Mouse (Mus musculus) hindbrain, postnatal 0 days (tissue): ENCODE measurements around the gene Srsf1. TPM values are rescaled to one million over a fixed set of nuclear protein-coding genes. Genes with fewer than 3 reads are reported as not detected.

Experiments
- ATAC-seq: fragments of 200-750 bp; cut with Nextera tagmentation; 2 replicates; pipeline ENCODE4 v1.8.0; 2017; ENCODE audit warnings: mild to moderate bottlenecking, moderate TSS enrichment, moderate library complexity
- DNase-seq: peaks from one replicate; pipeline ENCODE4 v3.0.0-alpha.2; 2015; ENCODE audit warnings: low spot score
- H3K27ac ChIP-seq: fragments of 300-500 bp; sonication (generic); 2 replicates; pipeline ENCODE4 v1.5.1; 2014; ENCODE audit warnings: mild to moderate bottlenecking
- H3K27me3 ChIP-seq: fragments of 300-500 bp; sonication (generic); 2 replicates; pipeline ENCODE4 v1.6.1; 2014; ENCODE audit warnings: low read length, mixed read lengths; ENCODE audit not compliant: insufficient read depth
- H3K36me3 ChIP-seq: fragments of 300-500 bp; sonication (generic); 2 replicates; pipeline ENCODE4 v1.6.1; 2014; ENCODE audit warnings: low read length, mixed read lengths; ENCODE audit not compliant: insufficient read depth
- H3K4me1 ChIP-seq: fragments of 300-500 bp; sonication (generic); 2 replicates; pipeline ENCODE4 v1.6.1; 2014; ENCODE audit warnings: antibody characterized with exemption, low read length, mixed read lengths; ENCODE audit not compliant: insufficient read depth
- H3K4me2 ChIP-seq: fragments of 300-500 bp; sonication (generic); 2 replicates; pipeline ENCODE4 v1.6.1; 2014; ENCODE audit warnings: low read depth, mild to moderate bottlenecking, low read length, moderate library complexity, mixed read lengths
- H3K4me3 ChIP-seq: fragments of 300-500 bp; sonication (generic); 2 replicates; pipeline ENCODE4 v1.5.1; 2014; ENCODE audit warnings: low read length
- H3K9ac ChIP-seq: fragments of 300-500 bp; sonication (generic); replicated peaks from 2 replicates; pipeline ENCODE4 v1.6.1; 2014; ENCODE audit warnings: mild to moderate bottlenecking, low read length, moderate library complexity, mixed read lengths
- H3K9me3 ChIP-seq: fragments of 300-500 bp; sonication (generic); 2 replicates; pipeline ENCODE4 v1.6.1; 2016; ENCODE audit warnings: low read length, mixed read lengths
- CTCF ChIP-seq: IDR thresholded peaks from 2 replicates; pipeline ENCODE4 v1.5.1; 2016; ENCODE audit warnings: antibody characterized with exemption, control low read depth, low read depth
- WGBS: fragments of 180-500 bp; shearing (Covaris S2); extraction: QIAGEN DNeasy Blood & Tissue Kit; methylation state at CpG from one replicate; pipeline ENCODE4 v1.1.7; 2014; 5-methylcytosine and 5-hydroxymethylcytosine counted together
- polyA plus RNA-seq: library from polyadenylated mRNA; unstranded; fragments of >200 nt; fragmentation: Nextera tagmentation; extraction: Ambion mirVana; gene quantifications from 2 replicates; pipeline ENCODE4 v1.2.1, GENCODE M21; 2015
- total RNA-seq: library from RNA; depleted of rRNA; stranded (reverse); fragments of >200 nt; gene quantifications from 2 replicates; pipeline ENCODE4 v1.2.3, GENCODE M21; 2014

Srsf1 gene
- total and polyA plus RNA-seq, 2 experiments from 2014 or later, result 124 to 332 TPM

DNA sequence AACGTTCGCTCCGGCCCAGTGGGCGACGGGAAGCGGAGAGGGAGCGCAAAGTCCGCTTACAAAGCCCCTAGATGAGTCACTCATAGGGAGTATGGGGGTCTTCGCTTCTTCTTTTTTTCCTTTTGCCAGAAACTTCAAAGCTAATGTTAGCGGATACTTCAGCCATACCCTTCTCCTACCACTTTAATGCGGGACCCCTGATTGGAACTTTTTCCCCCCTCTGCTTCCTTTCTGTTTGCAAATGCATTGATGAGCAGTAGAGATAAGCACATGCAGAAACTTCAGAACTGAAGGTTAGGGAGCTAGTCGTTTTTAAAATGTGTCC, 22.0 kb downstream of the Srsf1 start:
- H3K4me3 ChIP-seq, result peak overlapping the region; percentile 99
- DNase-seq (no peak), ATAC-seq (no peak)
- peak overlapping the region; percentile 97 for H3K27ac ChIP-seq
- peak overlapping the region; percentile 97 for H3K9ac ChIP-seq
- WGBS, result under 1% methylated on average over 12 of the region's 12 CpGs
- H3K4me1 ChIP-seq, result peaks cover 19% of the 10 kb centered on the region
- H3K4me2 ChIP-seq, result peak overlapping the region; percentile 97
- H3K9me3 ChIP-seq, result no peaks in the 10 kb centered on the region
- no peak for TF ChIP-seq CTCF
- no peaks in the 10 kb centered on the region for H3K27me3 ChIP-seq
- H3K36me3 ChIP-seq, result peaks cover 6% of the 10 kb centered on the region; the same call in 1 of the 2 replicates

GRCm38 (mm10) chr11:88070392-88070791, 23.2 kb downstream of the Srsf1 start:
- 16% methylated on average over 4 of the region's 4 CpGs for WGBS
- Histone ChIP-seq H3K4me3 (peak overlapping the region; percentile 99), H3K9me3 (no peaks in the 10 kb centered on the region), H3K9ac (peak overlapping the region; percentile 97), H3K27me3 (no peaks in the 10 kb centered on the region), H3K4me1 (peaks cover 19% of the 10 kb centered on the region), H3K36me3 (peaks cover 9% of the 10 kb centered on the region), H3K27ac (peak overlapping the region; percentile 41), H3K4me2 (peak overlapping the region; percentile 97)
- no peak for DNase-seq
- no peak for ATAC-seq
- TF ChIP-seq CTCF, result no peak

DNA sequence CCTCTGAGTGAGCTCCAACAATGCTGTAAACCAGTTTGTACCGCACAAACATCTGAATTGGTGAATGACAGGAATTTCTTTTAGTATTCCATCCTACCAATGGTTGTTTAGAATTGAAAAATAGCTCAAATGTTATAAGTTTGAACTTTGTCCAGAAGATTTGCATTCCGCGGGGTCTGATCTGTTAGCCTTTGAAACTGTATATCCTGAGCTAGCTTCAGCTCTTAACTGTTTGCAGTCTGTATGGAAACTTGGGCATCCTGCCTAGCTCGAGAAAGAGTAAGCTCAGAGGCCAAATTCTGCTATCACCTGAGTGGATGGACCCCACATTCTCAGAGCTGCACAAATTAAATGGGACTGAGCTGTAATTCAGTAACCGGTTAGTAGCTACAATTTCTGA, 23.9 kb downstream of the Srsf1 start:
- Histone ChIP-seq H3K27me3 (no peaks in the 10 kb centered on the region), H3K9ac (peak overlapping the region; percentile 97; the same call in 1 of the 2 replicates), H3K36me3 (peaks cover 11% of the 10 kb centered on the region), H3K4me2 (peak overlapping the region; percentile 97), H3K4me1 (peaks cover 19% of the 10 kb centered on the region), H3K27ac (no peak overlapping the region), H3K9me3 (no peaks in the 10 kb centered on the region), H3K4me3 (peak overlapping the region; percentile 99)
- WGBS, result 38% methylated on average over 5 of the region's 5 CpGs
- no peak for DNase-seq
- TF ChIP-seq CTCF, result no peak
- ATAC-seq, result no peak

- no peak for DNase-seq
- no peak for TF ChIP-seq CTCF
- H3K9me3 ChIP-seq, result no peaks in the 10 kb centered on the region
- ATAC-seq, result no peak
- WGBS, result 85% methylated on average over 14 of the region's 14 CpGs
- no peak overlapping the region for H3K27ac ChIP-seq
- H3K4me3 ChIP-seq, result no peak overlapping the region
- H3K9ac ChIP-seq, result no peak overlapping the region
- peaks cover 13% of the 10 kb centered on the region for H3K36me3 ChIP-seq
- H3K4me1 ChIP-seq, result peaks cover 15% of the 10 kb centered on the region
- no peak overlapping the region for H3K4me2 ChIP-seq
- no peaks in the 10 kb centered on the region for H3K27me3 ChIP-seq
Observed at GRCm38 (mm10) chr11:88073343-88073875, 26.2 kb downstream of the Srsf1 start.

DNA sequence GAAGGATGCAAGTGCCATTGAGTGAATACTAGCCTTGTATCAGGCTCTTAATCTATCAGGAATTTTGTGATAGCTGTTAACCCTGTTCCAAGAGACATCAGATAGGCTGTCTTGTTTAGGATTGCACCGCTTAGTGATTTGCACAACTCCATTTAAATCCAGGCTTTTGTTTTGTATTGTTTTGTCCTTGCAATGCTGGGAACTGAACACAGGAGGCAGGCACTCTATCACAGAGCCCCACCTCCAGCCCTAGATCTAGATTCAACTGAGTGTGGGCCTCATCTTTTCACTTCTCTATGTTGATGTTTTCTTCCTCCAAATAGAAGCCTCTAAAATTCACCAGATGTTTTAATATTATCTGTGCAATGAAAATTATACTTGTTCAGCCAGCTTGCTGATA, 28.5 kb downstream of the Srsf1 start:
- ATAC-seq (no peak), DNase-seq (peak; percentile 32)
- H3K27ac ChIP-seq, result no peak overlapping the region
- 37% methylated on average over 1 of the region's 1 CpGs for WGBS
- no peak overlapping the region for H3K9ac ChIP-seq
- peak; percentile 40 for TF ChIP-seq CTCF
- no peak overlapping the region for H3K4me3 ChIP-seq
- peaks cover 8% of the 10 kb centered on the region for H3K4me1 ChIP-seq
- no peak overlapping the region for H3K4me2 ChIP-seq
- H3K9me3 ChIP-seq, result no peaks in the 10 kb centered on the region
- no peaks in the 10 kb centered on the region for H3K27me3 ChIP-seq
- peaks cover 36% of the 10 kb centered on the region for H3K36me3 ChIP-seq

DNA sequence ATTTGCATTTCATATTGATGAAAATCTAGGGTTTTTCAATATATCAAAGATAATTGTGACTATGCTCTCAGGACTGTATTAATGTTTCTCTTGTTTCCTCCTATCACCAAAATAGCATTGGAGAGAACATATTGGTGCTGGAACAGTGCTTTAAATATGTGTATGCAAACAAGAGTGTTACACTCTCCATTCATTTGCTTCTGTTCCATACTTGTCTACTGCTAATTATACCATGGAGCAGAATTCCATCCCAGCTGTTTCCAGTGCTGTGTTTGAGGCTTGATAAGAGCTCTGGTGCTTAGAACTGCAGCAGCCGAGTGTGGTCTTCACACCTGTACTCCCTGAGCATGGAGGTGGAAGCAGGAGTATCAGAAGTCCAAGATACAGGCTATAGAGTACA, 29.2 kb downstream of the Srsf1 start:
- H3K27me3 ChIP-seq, result no peaks in the 10 kb centered on the region
- H3K9ac ChIP-seq, result no peak overlapping the region
- H3K36me3 ChIP-seq, result peaks cover 38% of the 10 kb centered on the region
- no peak for TF ChIP-seq CTCF
- H3K9me3 ChIP-seq, result no peaks in the 10 kb centered on the region
- H3K4me1 ChIP-seq, result peaks cover 1% of the 10 kb centered on the region; the same call in 1 of the 2 replicates
- H3K4me2 ChIP-seq, result no peak overlapping the region
- WGBS, result 76% methylated on average over 1 of the region's 1 CpGs
- ATAC-seq (no peak), DNase-seq (no peak)
- no peak overlapping the region for H3K27ac ChIP-seq
- H3K4me3 ChIP-seq, result no peak overlapping the region

GRCm38 (mm10) chr11:88083699-88084098, 36.5 kb downstream of the Srsf1 start:
- H3K4me1 ChIP-seq, result peaks cover 9% of the 10 kb centered on the region
- H3K4me2 ChIP-seq, result no peak overlapping the region
- no peak for ATAC-seq
- H3K27ac ChIP-seq, result no peak overlapping the region
- H3K27me3 ChIP-seq, result no peaks in the 10 kb centered on the region
- no peaks in the 10 kb centered on the region for H3K9me3 ChIP-seq
- no peak overlapping the region for H3K9ac ChIP-seq
- DNase-seq, result no peak
- TF ChIP-seq CTCF, result no peak
- 69% methylated on average over 6 of the region's 6 CpGs for WGBS
- H3K4me3 ChIP-seq, result no peak overlapping the region
- peaks cover 39% of the 10 kb centered on the region for H3K36me3 ChIP-seq
